Mouse (Mus musculus) liver, embryonic 14.5 days (tissue): ENCODE results near the gene Armh2.

Experiments used
- CTCF ChIP-seq: IDR thresholded peaks from 2 replicates; pipeline ENCODE4 v1.5.1; 2016; ENCODE audit warnings: antibody characterized with exemption, low read depth, control low read depth
- EP300 ChIP-seq: IDR thresholded peaks from 2 replicates; pipeline ENCODE4 v1.6.1; 2016; ENCODE audit warnings: antibody characterized with exemption, low read depth

DNA sequence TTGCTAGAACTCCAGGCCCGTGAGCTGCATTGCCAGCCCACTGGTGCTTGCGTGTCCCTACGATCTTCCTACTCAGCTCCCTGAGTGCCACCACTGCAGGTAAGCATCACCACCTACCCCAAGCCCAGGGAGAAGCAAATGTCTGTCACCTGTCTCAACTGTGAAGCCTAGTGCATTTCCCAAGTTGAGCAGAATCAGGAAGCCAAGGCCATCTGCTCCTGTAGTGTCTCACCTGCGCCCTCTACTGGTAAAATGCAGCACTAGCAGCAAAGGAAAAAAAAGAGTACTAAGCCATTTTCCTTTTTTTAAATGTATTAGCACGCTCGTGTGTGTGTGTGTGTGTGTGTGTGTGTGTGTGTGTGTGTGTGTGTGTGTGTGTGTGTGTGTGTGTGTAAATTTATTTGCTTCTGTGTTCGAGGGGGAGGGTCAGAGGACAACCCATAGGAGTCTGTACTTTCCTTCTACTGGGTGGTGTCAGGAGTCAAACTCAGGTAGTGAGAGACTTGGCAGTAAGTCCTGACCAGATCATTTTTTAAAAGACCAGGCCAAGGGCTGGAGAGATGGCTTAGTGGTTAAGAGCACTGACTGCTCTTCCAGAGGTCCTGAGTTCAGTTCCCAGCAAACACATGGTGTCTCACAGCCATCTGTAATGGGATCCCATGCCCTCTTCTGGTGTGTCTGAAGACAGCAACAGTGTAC lies 35.3 kb downstream of the Armh2 start:
- TF ChIP-seq CTCF (peak; percentile 96), EP300 (no peak)
